8 mouse cellular contexts compared by ENCODE assay signal in the genomic region with DNA sequence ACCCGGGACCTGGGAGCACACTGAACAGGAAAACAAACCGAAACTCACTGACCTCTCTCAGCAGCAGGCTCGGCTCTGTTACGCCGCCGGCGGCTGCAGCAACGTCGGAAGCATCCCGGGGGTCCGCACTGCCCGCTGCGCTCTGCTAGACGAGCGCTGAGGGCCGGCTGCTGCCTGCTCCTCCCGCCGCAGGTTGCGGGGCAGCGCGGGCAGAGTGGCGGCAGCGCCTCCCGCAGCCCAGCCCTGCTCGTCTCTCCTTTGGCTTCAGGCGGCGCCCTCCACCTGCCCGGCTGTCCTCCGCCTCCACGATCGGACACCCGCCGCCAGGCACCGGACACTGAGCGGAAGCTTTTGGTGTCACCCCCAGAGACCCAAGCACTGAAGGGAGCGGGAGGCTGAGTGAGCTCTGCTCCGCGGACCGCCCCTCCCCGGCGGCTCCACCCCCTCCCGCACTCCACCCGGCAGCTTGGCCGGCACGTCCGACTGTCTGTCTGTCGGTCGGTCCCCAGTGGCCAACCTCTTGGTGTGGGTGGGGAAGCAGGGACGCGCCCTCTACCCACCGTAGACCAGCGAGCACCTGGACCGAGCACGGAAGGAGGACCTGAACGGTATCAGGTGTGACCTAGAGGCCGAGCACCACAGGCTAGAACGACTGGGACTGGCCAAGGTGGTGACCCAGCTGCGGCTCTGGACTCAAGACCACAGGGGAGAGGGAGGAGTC. TPM values are rescaled to one million over a fixed set of nuclear protein-coding genes. Genes with fewer than 3 reads are reported as not detected.
DNase-seq lines count a peak whose midpoint lies in the region; ATAC-seq and TF ChIP-seq lines count a peak whose summit lies in the region.

A gene (minus strand): TSS at position 420 of the 721 bp plus-strand sequence.

- peak; percentile 76 for ATAC-seq in forebrain, embryonic 14.5 days
- ATAC-seq in lung, embryonic 14.5 days (ENCODE audit: insufficient read depth), result peak; percentile 82
- 0 out of 2 replicates have a peak, but pooled peaks have one; percentile 14 for ATAC-seq in neutrophil, adult 5-6 weeks (ENCODE audit: extremely low read depth, insufficient number of reproducible peaks, low FRiP score, poor library complexity, severe bottlenecking)

- DNase-seq in ES-E14 (ENCODE audit: low read depth, low spot score), result peak; percentile 26
- peak; percentile 81 for DNase-seq in cerebellum, adult 11 months
- DNase-seq in forebrain, embryonic 14.5 days (ENCODE audit: low spot score), result no peak
- peak; percentile 65 to 69 for DNase-seq in heart, postnatal 14 days
- peak; percentile 75 to 86 for DNase-seq in kidney, postnatal 36 days
- DNase-seq in lung, embryonic 14.5 days, result peak; percentile 62
- peak; percentile 37 for DNase-seq in thymus, postnatal 4 days

- no peaks in the 10 kb centered on the region for H3K36me3 ChIP-seq in ES-E14 (ENCODE audit: control insufficient read depth, insufficient read depth, low read length, poor library complexity, severe bottlenecking)
- no peaks in the 10 kb centered on the region for H3K36me3 ChIP-seq in forebrain, embryonic 14.5 days (ENCODE audit: control insufficient read depth, insufficient read depth, low read length)
- H3K36me3 ChIP-seq in lung, embryonic 14.5 days (ENCODE audit: insufficient read depth), result no peaks in the 10 kb centered on the region

- in situ Hi-C loops in ES-E14 (cut with MboI; ENCODE audit: low sequenced_read_pairs in 2 of 2, unreplicated experiment in 2 of 2), result loop anchor here in 1 of 2 experiments (25.0 kb wide), 1 partner anchor 369 kb away; no protein-coding TSS in a partner anchor

- H3K27ac ChIP-seq in ES-E14 (ENCODE audit: insufficient read depth, low read depth, low read length, poor library complexity, severe bottlenecking), result no peak within 1 kb of the TSS
- peak within 1 kb of the TSS; percentile 56 for H3K27ac ChIP-seq in forebrain, embryonic 14.5 days (ENCODE audit: low read depth, low read length)
- no peak within 1 kb of the TSS for H3K27ac ChIP-seq in lung, embryonic 14.5 days (ENCODE audit: low read depth)

- under 1% methylated on average over 58 of the region's 58 CpGs for WGBS in forebrain, embryonic 14.5 days
- WGBS in lung, embryonic 14.5 days, result under 1% methylated on average over 55 of the region's 58 CpGs

- H3K9ac ChIP-seq in ES-E14 (ENCODE audit: insufficient read depth, low read depth, low read length, poor library complexity, severe bottlenecking), result peak within 1 kb of the TSS; percentile 61
- H3K9ac ChIP-seq in forebrain, embryonic 14.5 days (ENCODE audit: low read length), result peak within 1 kb of the TSS; percentile 84
- peak within 1 kb of the TSS; percentile 73 for H3K9ac ChIP-seq in lung, embryonic 14.5 days

- peaks cover 0 to 4% of the 10 kb centered on the region in 2 experiments; a peak in 2 of 4 replicates for H3K4me1 ChIP-seq in ES-E14 (ENCODE audit: control insufficient read depth in 2 of 2, insufficient read depth in 2 of 2, low read length in 2 of 2, poor library complexity in 1 of 2)
- no peaks in the 10 kb centered on the region; the same call in 1 of the 2 replicates for H3K4me1 ChIP-seq in forebrain, embryonic 14.5 days (ENCODE audit: control insufficient read depth, insufficient read depth, low read length)
- no peaks in the 10 kb centered on the region for H3K4me1 ChIP-seq in lung, embryonic 14.5 days (ENCODE audit: insufficient read depth)

- intact Hi-C loops in heart, postnatal 14 days (cut with DNase I), result loop anchor here (2.0 to 5.0 kb wide), 3 partner anchors 159 to 264 kb away; no protein-coding TSS in a partner anchor

- TF ChIP-seq CTCF in lung, embryonic 14.5 days (IDR thresholded peaks at IDR 0.05; ENCODE audit: low read depth), result no peak

- H3K4me3 ChIP-seq in ES-E14 (ENCODE audit: insufficient read depth in 1 of 2, low read depth in 1 of 2, low read length in 2 of 2, poor library complexity in 1 of 2, severe bottlenecking in 1 of 2), result peak within 1 kb of the TSS; percentile 73 to 80
- H3K4me3 ChIP-seq in forebrain, embryonic 14.5 days (ENCODE audit: low read depth, low read length), result peak within 1 kb of the TSS; percentile 70
- H3K4me3 ChIP-seq in lung, embryonic 14.5 days (ENCODE audit: low read depth, low read length), result peak within 1 kb of the TSS; percentile 71

- no peaks in the 10 kb centered on the region for H3K9me3 ChIP-seq in ES-E14 (ENCODE audit: control insufficient read depth, insufficient read depth, low read depth, low read length)
- no peaks in the 10 kb centered on the region for H3K9me3 ChIP-seq in forebrain, embryonic 14.5 days (replicated peaks; ENCODE audit: control insufficient read depth, low read length)
- H3K9me3 ChIP-seq in lung, embryonic 14.5 days (ENCODE audit: low read depth, low read length), result no peaks in the 10 kb centered on the region

- peak within 1 kb of the TSS; percentile 87 for H3K4me2 ChIP-seq in forebrain, embryonic 14.5 days (ENCODE audit: low read length)
- peak within 1 kb of the TSS; percentile 93 for H3K4me2 ChIP-seq in lung, embryonic 14.5 days

- no peaks in the 10 kb centered on the region for H3K27me3 ChIP-seq in forebrain, embryonic 14.5 days (replicated peaks; ENCODE audit: control insufficient read depth, insufficient read depth, low read length)
- H3K27me3 ChIP-seq in lung, embryonic 14.5 days (ENCODE audit: insufficient read depth, low read length), result no peaks in the 10 kb centered on the region

TF ChIP-seq in ES-E14, 5 proteins besides CTCF, POLR2A, EP300 and RAD21:
- TF ChIP-seq ZC3H11A (IDR thresholded peaks at IDR 0.05; ENCODE audit: borderline replicate concordance, low read depth, low read length) (no peak), ZNF384 (IDR thresholded peaks at IDR 0.05; ENCODE audit: low read depth, low read length) (no peak), MAFK (IDR thresholded peaks at IDR 0.05; ENCODE audit: insufficient read depth, low read depth, low read length) (no peak), CHD2 (IDR thresholded peaks at IDR 0.05; ENCODE audit: low read depth, low read length) (no peak), HCFC1 (IDR thresholded peaks at IDR 0.05; ENCODE audit: borderline replicate concordance, insufficient read depth, low read length) (no peak)

RNA-seq across cellular contexts. Expression of the gene that starts here (rescaled TPM):
- total RNA-seq in ES-E14 (2012; rRNA removed), result 0.16 and 0.22 TPM in 2 replicates
- polyA plus RNA-seq in forebrain, embryonic 14.5 days (2014; fragmentation: Nextera tagmentation; extraction: Ambion mirVana), result 4.9 and 7.4 TPM in 2 replicates
- 1 to 10 TPM; 2.6 to 3.0 TPM for total RNA-seq in heart, postnatal 14 days (2021)
- polyA plus RNA-seq in lung, embryonic 14.5 days (2014; fragmentation: Nextera tagmentation; extraction: Ambion mirVana), result 1.5 and 1.7 TPM in 2 replicates
- 0.12 and 0.25 TPM in 2 replicates for total RNA-seq in neutrophil, adult 5-6 weeks (2017)

Comparison
In these comparisons a context has a peak if more than half of its experiments do, and no peak if none do; other contexts are left out.
1. Peak in DNase-seq, H3K4me3 ChIP-seq and H3K9ac ChIP-seq in ES-E14; RNA of the gene not detected or under 1 TPM.
2. Peak in ATAC-seq in neutrophil, adult 5-6 weeks; RNA of the gene not detected or under 1 TPM.
3. ATAC-seq: peak in every context shown above with its lines; median percentile 82 in lung, embryonic 14.5 days; 76 in forebrain, embryonic 14.5 days; 14 in neutrophil, adult 5-6 weeks.